Mouse (Mus musculus) heart, embryonic 14.5 days (tissue): ENCODE measurements around the gene Gm49630. TPM values are rescaled to one million over a fixed set of nuclear protein-coding genes. Genes with fewer than 3 reads are reported as not detected.
"Not testable (repeated sequence)": the region's sequence is repeated elsewhere in the genome, so short reads cannot be mapped to it uniquely, and the experiment has no call there.

Source experiments
- ATAC-seq: fragments of 200-750 bp; cut with Nextera tagmentation; 2 replicates; pipeline ENCODE4 v1.8.0; 2017; ENCODE audit warnings: low read depth, moderate TSS enrichment; ENCODE audit not compliant: insufficient number of reproducible peaks, insufficient read depth, low FRiP score
- H3K27ac ChIP-seq, 2 experiments: fragments of 200-500 bp in 1 of 2; fragments of 300-500 bp in 1 of 2; sonication (generic) in 1 of 2; replicated peaks in 1 of 2; 2 replicates each; pipeline ENCODE4 v1.5.1; 2012 to 2014; ENCODE audit warnings: low read depth in 2 of 2, low read length in 2 of 2, control low read depth in 1 of 2, mild to moderate bottlenecking in 1 of 2, mixed read lengths in 1 of 2; ENCODE audit not compliant: control insufficient read depth in 1 of 2, insufficient read depth in 1 of 2
- H3K27me3 ChIP-seq: fragments of 300-500 bp; sonication (generic); 2 replicates; pipeline ENCODE4 v1.6.1; 2014; ENCODE audit warnings: mild to moderate bottlenecking, low read length, control low read depth; ENCODE audit not compliant: control insufficient read depth, insufficient read depth
- H3K36me3 ChIP-seq: fragments of 300-500 bp; sonication (generic); 2 replicates; pipeline ENCODE4 v1.6.1; 2014; ENCODE audit warnings: mild to moderate bottlenecking, control low read depth, low read length, mixed read lengths; ENCODE audit not compliant: control insufficient read depth, insufficient read depth
- H3K4me1 ChIP-seq, 2 experiments: fragments of 200-500 bp in 1 of 2; fragments of 300-500 bp in 1 of 2; sonication (generic) in 1 of 2; 2 replicates each; pipeline ENCODE4 v1.6.1; 2012 to 2014; ENCODE audit warnings: low read length in 2 of 2, control low read depth in 1 of 2, mixed read lengths in 1 of 2; ENCODE audit not compliant: control insufficient read depth in 2 of 2, insufficient read depth in 2 of 2
- H3K4me2 ChIP-seq: fragments of 300-500 bp; sonication (generic); 2 replicates; pipeline ENCODE4 v1.6.1; 2014; ENCODE audit warnings: mild to moderate bottlenecking, low read length
- H3K4me3 ChIP-seq, 2 experiments: fragments of 200-500 bp in 1 of 2; fragments of 300-500 bp in 1 of 2; sonication (generic) in 1 of 2; 2 replicates each; pipeline ENCODE4 v1.5.1; 2012 to 2014; ENCODE audit warnings: low read length in 2 of 2, mild to moderate bottlenecking in 2 of 2, control low read depth in 1 of 2, low read depth in 1 of 2, moderate library complexity in 1 of 2; ENCODE audit not compliant: control insufficient read depth in 1 of 2, insufficient read depth in 1 of 2
- H3K9ac ChIP-seq: fragments of 300-500 bp; sonication (generic); 2 replicates; pipeline ENCODE4 v1.6.1; 2014; ENCODE audit warnings: mild to moderate bottlenecking, low read length
- H3K9me3 ChIP-seq: fragments of 300-500 bp; sonication (generic); 2 replicates; pipeline ENCODE4 v1.6.1; 2016; ENCODE audit warnings: low read length, control low read depth; ENCODE audit not compliant: control insufficient read depth
- WGBS: fragments of 180-500 bp; shearing (Covaris S2); extraction: QIAGEN DNeasy Blood & Tissue Kit; methylation state at CpG from one replicate; pipeline ENCODE4 v1.1.7; 2014; 5-methylcytosine and 5-hydroxymethylcytosine counted together
- polyA plus RNA-seq: library from polyadenylated mRNA; unstranded; fragments of >200 nt; fragmentation: Nextera tagmentation; extraction: Ambion mirVana; gene quantifications from 2 replicates; pipeline ENCODE4 v1.2.1, GENCODE M21; 2014

Gm49630 gene
- polyA plus RNA-seq, 1 experiment from 2014 or later = not detected

- not testable (repeated sequence) for H3K4me1 ChIP-seq, H3K27me3 ChIP-seq, H3K36me3 ChIP-seq, H3K4me3 ChIP-seq, H3K9me3 ChIP-seq, H3K27ac ChIP-seq, H3K4me2 ChIP-seq, ATAC-seq, H3K9ac ChIP-seq
- WGBS = no CpG with 5 or more reads among the region's 2 CpGs
These were observed 24.5 kb upstream of the Gm49630 start for GRCm38 (mm10) chr17:7396288-7396687.

GRCm38 (mm10) chr17:7395671-7396070 lies 23.9 kb upstream of the Gm49630 start:
- H3K4me3 ChIP-seq, H3K27ac ChIP-seq, H3K27me3 ChIP-seq, H3K9ac ChIP-seq, H3K36me3 ChIP-seq, ATAC-seq, H3K9me3 ChIP-seq, H3K4me2 ChIP-seq, H3K4me1 ChIP-seq: not testable (repeated sequence)
- whole genome bisulfite sequencing = 89% methylated on average over 6 of the region's 8 CpGs

GRCm38 (mm10) chr17:7395116-7395515 lies 23.3 kb upstream of the Gm49630 start:
- 88% methylated on average over 7 of the region's 7 CpGs for WGBS
- ATAC-seq = not testable (repeated sequence)

GRCm38 (mm10) chr17:7389898-7390297 lies 18.1 kb upstream of the Gm49630 start:
- not testable (repeated sequence) for H3K4me3 ChIP-seq, H3K9me3 ChIP-seq, H3K4me2 ChIP-seq, ATAC-seq, H3K27me3 ChIP-seq, H3K4me1 ChIP-seq, H3K9ac ChIP-seq, H3K36me3 ChIP-seq, H3K27ac ChIP-seq
- 77% methylated on average over 7 of the region's 7 CpGs for whole genome bisulfite sequencing

More at GRCm38 (mm10) chr17:7395116-7395515, 23.3 kb upstream of the Gm49630 start:
- H3K36me3 ChIP-seq, H3K4me1 ChIP-seq, H3K9ac ChIP-seq, H3K9me3 ChIP-seq, H3K27me3 ChIP-seq, H3K27ac ChIP-seq, H3K4me3 ChIP-seq, H3K4me2 ChIP-seq: not testable (repeated sequence)

DNA sequence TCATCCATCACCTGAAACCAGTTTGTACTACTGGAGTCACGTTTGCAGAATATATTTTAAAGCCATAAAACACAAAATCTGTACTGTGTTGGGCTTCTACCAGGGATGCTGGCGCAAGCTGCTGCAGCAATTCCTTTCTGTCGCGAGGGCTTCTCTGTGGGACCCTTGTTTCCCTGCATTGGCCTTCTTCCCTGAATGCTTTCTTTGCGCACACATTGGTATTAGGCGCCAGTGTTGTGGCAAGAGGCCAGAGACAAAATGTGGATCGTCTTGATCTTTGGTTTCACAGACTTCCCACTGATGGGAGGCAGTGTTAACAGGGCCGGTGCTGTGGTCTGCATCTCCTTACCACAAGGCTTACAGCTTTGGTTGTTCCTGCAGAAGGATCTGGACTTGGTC lies 17.2 kb upstream of the Gm49630 start:
- not testable (repeated sequence) for H3K9ac ChIP-seq, H3K9me3 ChIP-seq, H3K4me3 ChIP-seq, H3K4me1 ChIP-seq, H3K36me3 ChIP-seq, H3K27me3 ChIP-seq, ATAC-seq, H3K27ac ChIP-seq, H3K4me2 ChIP-seq
- WGBS = 79% methylated on average over 6 of the region's 8 CpGs

- H3K36me3 ChIP-seq, H3K4me3 ChIP-seq, H3K9ac ChIP-seq, H3K9me3 ChIP-seq, H3K4me2 ChIP-seq, H3K27ac ChIP-seq, H3K4me1 ChIP-seq, H3K27me3 ChIP-seq: not testable (repeated sequence)
- WGBS = no CpG with 5 or more reads among the region's 2 CpGs
- peak; percentile 33; the same call in 1 of the 2 replicates for ATAC-seq
These were observed 16.7 kb upstream of the Gm49630 start for GRCm38 (mm10) chr17:7388341-7388957.

DNA sequence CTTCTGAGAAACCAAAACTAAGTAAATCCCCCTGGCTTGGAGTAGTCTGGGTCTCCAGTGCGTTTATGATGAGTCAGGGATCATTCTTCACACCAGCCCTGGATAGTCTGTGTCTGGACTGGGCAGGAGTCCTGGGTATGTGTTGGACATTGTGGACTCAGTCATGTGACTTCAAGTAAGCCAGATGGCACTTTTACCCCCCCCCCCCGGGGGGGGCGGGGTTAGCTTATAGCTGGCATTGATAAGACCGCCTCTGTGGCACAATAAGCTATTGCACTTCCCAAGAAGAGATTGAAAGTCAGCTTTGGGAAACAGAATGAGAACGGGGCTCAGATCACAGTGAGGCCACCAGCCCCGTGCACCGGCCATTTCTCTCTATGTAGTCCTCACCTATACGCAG lies 14.2 kb upstream of the Gm49630 start:
- H3K27ac ChIP-seq, ATAC-seq, H3K4me2 ChIP-seq, H3K27me3 ChIP-seq, H3K36me3 ChIP-seq, H3K9me3 ChIP-seq, H3K9ac ChIP-seq, H3K4me1 ChIP-seq, H3K4me3 ChIP-seq: not testable (repeated sequence)
- 64% methylated on average over 8 of the region's 8 CpGs for WGBS

GRCm38 (mm10) chr17:7385364-7385763 lies 13.6 kb upstream of the Gm49630 start, which contains the start of gene Unc93a2:
Gene Unc93a2, minus strand, starts transcription at chr17:7385464.
- H3K9me3 ChIP-seq, H3K4me3 ChIP-seq, H3K4me2 ChIP-seq, H3K9ac ChIP-seq, H3K36me3 ChIP-seq, H3K27me3 ChIP-seq, H3K4me1 ChIP-seq, H3K27ac ChIP-seq, ATAC-seq: not testable (repeated sequence)
- 78% methylated on average over 3 of the region's 3 CpGs for WGBS
